Mouse (Mus musculus): ENCODE results near the gene Incenp. TPM values are rescaled to one million over a fixed set of nuclear protein-coding genes. Genes with fewer than 3 reads are reported as not detected.
"Not testable (repeated sequence)": the region's sequence is repeated elsewhere in the genome, so short reads cannot be mapped to it uniquely, and the experiment has no call there.

Incenp gene
- polyA plus RNA-seq, 1 experiment from 2014 or later: 26.2 TPM

GRCm38 (mm10) chr19:9913784-9914183, 14.4 kb upstream of the Incenp start:
- Histone ChIP-seq H3K4me1 (replicated peaks) (no peaks in the 10 kb centered on the region), H3K9ac (no peak overlapping the region), H3K36me3 (no peaks in the 10 kb centered on the region), H3K27ac (replicated peaks) (no peak overlapping the region), H3K4me2 (no peak overlapping the region), H3K9me3 (no peaks in the 10 kb centered on the region), H3K4me3 (no peak overlapping the region), H3K27me3 (no peaks in the 10 kb centered on the region)
- ATAC-seq (ENCODE audit: low read depth): no peak
- WGBS: 87% methylated on average over 5 of the region's 5 CpGs

GRCm38 (mm10) chr19:9911314-9911754, 12.0 kb upstream of the Incenp start:
- Histone ChIP-seq H3K4me1 (replicated peaks) (no peaks in the 10 kb centered on the region), H3K9ac (peak overlapping the region; percentile 45; the same call in 1 of the 2 replicates), H3K27ac (replicated peaks) (no peak overlapping the region), H3K27me3 (no peaks in the 10 kb centered on the region), H3K4me2 (peak overlapping the region; percentile 38), H3K4me3 (no peak overlapping the region), H3K9me3 (no peaks in the 10 kb centered on the region), H3K36me3 (no peaks in the 10 kb centered on the region)
- 16% methylated on average over 6 of the region's 6 CpGs for WGBS
- 0 out of 2 replicates have a peak, but pooled peaks have one; percentile 36 for ATAC-seq (ENCODE audit: low read depth)

GRCm38 (mm10) chr19:9909351-9909750, 10.0 kb upstream of the Incenp start:
- ATAC-seq (ENCODE audit: low read depth): no peak
- no peaks in the 10 kb centered on the region for H3K36me3 ChIP-seq
- H3K4me3 ChIP-seq: no peak overlapping the region
- no peaks in the 10 kb centered on the region for H3K9me3 ChIP-seq
- no peaks in the 10 kb centered on the region for H3K27me3 ChIP-seq
- 88% methylated on average over 5 of the region's 5 CpGs for WGBS
- H3K4me1 ChIP-seq (replicated peaks): no peaks in the 10 kb centered on the region
- no peak overlapping the region for H3K9ac ChIP-seq
- H3K27ac ChIP-seq (replicated peaks): no peak overlapping the region
- no peak overlapping the region for H3K4me2 ChIP-seq

GRCm38 (mm10) chr19:9900696-9901095, 1.3 kb upstream of the Incenp start:
- H3K36me3 ChIP-seq; H3K4me2 ChIP-seq; H3K9me3 ChIP-seq; H3K27me3 ChIP-seq; ATAC-seq (ENCODE audit: low read depth); H3K9ac ChIP-seq; H3K27ac ChIP-seq (replicated peaks): not testable (repeated sequence)
- 0 out of 2 replicates have a peak overlapping the region, but pooled peaks have one; percentile 85 for H3K4me3 ChIP-seq
- 97% methylated on average over 2 of the region's 2 CpGs for WGBS
- H3K4me1 ChIP-seq (replicated peaks): peaks cover 32% of the 10 kb centered on the region

- H3K27me3 ChIP-seq: no peaks in the 10 kb centered on the region
- peaks cover 5% of the 10 kb centered on the region for H3K36me3 ChIP-seq
- peaks cover 32% of the 10 kb centered on the region for H3K4me1 ChIP-seq (replicated peaks)
- peak; percentile 89 for ATAC-seq (ENCODE audit: low read depth)
- H3K27ac ChIP-seq (replicated peaks): peak overlapping the region; percentile 78
- WGBS: 9% methylated on average over 10 of the region's 10 CpGs
- H3K9ac ChIP-seq: peak overlapping the region; percentile 56
- H3K4me2 ChIP-seq: peak overlapping the region; percentile 59
- peak overlapping the region; percentile 85 for H3K4me3 ChIP-seq
- no peaks in the 10 kb centered on the region for H3K9me3 ChIP-seq
Measured at GRCm38 (mm10) chr19:9899780-9900146, 412 bp upstream of the Incenp start.

- H3K9me3 ChIP-seq: no peaks in the 10 kb centered on the region
- H3K4me3 ChIP-seq: peak overlapping the region; percentile 85
- H3K9ac ChIP-seq: peak overlapping the region; percentile 82
- peak overlapping the region; percentile 50; the same call in 1 of the 2 replicates for H3K27ac ChIP-seq (replicated peaks)
- no peaks in the 10 kb centered on the region for H3K27me3 ChIP-seq
- peaks cover 32% of the 10 kb centered on the region for H3K4me1 ChIP-seq (replicated peaks)
- 11% methylated on average over 17 of the region's 17 CpGs for WGBS
- H3K36me3 ChIP-seq: peaks cover 18% of the 10 kb centered on the region
- peak overlapping the region; percentile 95 for H3K4me2 ChIP-seq
- ATAC-seq (ENCODE audit: low read depth): no peak
Measured at GRCm38 (mm10) chr19:9898339-9899066, 848 bp downstream of the Incenp start.

GRCm38 (mm10) chr19:9896067-9896466, 3.3 kb downstream of the Incenp start:
- H3K27ac ChIP-seq (replicated peaks): no peak overlapping the region
- peaks cover 32% of the 10 kb centered on the region for H3K4me1 ChIP-seq (replicated peaks)
- H3K9me3 ChIP-seq: no peaks in the 10 kb centered on the region
- ATAC-seq (ENCODE audit: low read depth): no peak
- no peak overlapping the region for H3K4me3 ChIP-seq
- peaks cover 38% of the 10 kb centered on the region for H3K36me3 ChIP-seq
- no peak overlapping the region for H3K9ac ChIP-seq
- no peaks in the 10 kb centered on the region for H3K27me3 ChIP-seq
- WGBS: 81% methylated on average over 5 of the region's 5 CpGs
- no peak overlapping the region for H3K4me2 ChIP-seq

- no peak overlapping the region for H3K4me2 ChIP-seq
- no peaks in the 10 kb centered on the region for H3K9me3 ChIP-seq
- no peak overlapping the region for H3K9ac ChIP-seq
- H3K36me3 ChIP-seq: peaks cover 66% of the 10 kb centered on the region
- ATAC-seq (ENCODE audit: low read depth): no peak
- no peak overlapping the region for H3K27ac ChIP-seq (replicated peaks)
- no peaks in the 10 kb centered on the region for H3K4me1 ChIP-seq (replicated peaks)
- WGBS: 83% methylated on average over 8 of the region's 8 CpGs
- no peak overlapping the region for H3K4me3 ChIP-seq
- H3K27me3 ChIP-seq: no peaks in the 10 kb centered on the region
Measured at GRCm38 (mm10) chr19:9886771-9887170, 12.6 kb downstream of the Incenp start.

- H3K4me2 ChIP-seq: no peak overlapping the region
- no peak overlapping the region for H3K4me3 ChIP-seq
- no peak for ATAC-seq (ENCODE audit: low read depth)
- no peak overlapping the region for H3K9ac ChIP-seq
- no peaks in the 10 kb centered on the region for H3K27me3 ChIP-seq
- no peaks in the 10 kb centered on the region for H3K9me3 ChIP-seq
- 90% methylated on average over 1 of the region's 1 CpGs for WGBS
- no peak overlapping the region for H3K27ac ChIP-seq (replicated peaks)
- no peaks in the 10 kb centered on the region for H3K4me1 ChIP-seq (replicated peaks)
- peaks cover 68% of the 10 kb centered on the region for H3K36me3 ChIP-seq
Measured at GRCm38 (mm10) chr19:9886348-9886747, 13.0 kb downstream of the Incenp start.

- Histone ChIP-seq H3K4me3 (no peak overlapping the region), H3K27me3 (no peaks in the 10 kb centered on the region), H3K9me3 (no peaks in the 10 kb centered on the region), H3K36me3 (peaks cover 87% of the 10 kb centered on the region), H3K4me1 (replicated peaks) (no peaks in the 10 kb centered on the region), H3K9ac (no peak overlapping the region), H3K4me2 (no peak overlapping the region), H3K27ac (replicated peaks) (no peak overlapping the region)
- WGBS: 96% methylated on average over 20 of the region's 20 CpGs
- ATAC-seq (ENCODE audit: low read depth): no peak
Measured at GRCm38 (mm10) chr19:9878186-9878835, 21.0 kb downstream of the Incenp start.

- no peaks in the 10 kb centered on the region for H3K4me1 ChIP-seq (replicated peaks)
- no peak overlapping the region for H3K4me3 ChIP-seq
- H3K36me3 ChIP-seq: no peaks in the 10 kb centered on the region
- H3K9ac ChIP-seq: no peak overlapping the region
- ATAC-seq (ENCODE audit: low read depth): no peak
- H3K27me3 ChIP-seq: no peaks in the 10 kb centered on the region
- no peak overlapping the region for H3K27ac ChIP-seq (replicated peaks)
- H3K4me2 ChIP-seq: no peak overlapping the region
- H3K9me3 ChIP-seq: no peaks in the 10 kb centered on the region
Measured at GRCm38 (mm10) chr19:9865466-9865865, 33.9 kb downstream of the Incenp start.

- no peak for ATAC-seq (ENCODE audit: low read depth)
- no peaks in the 10 kb centered on the region for H3K9me3 ChIP-seq
Measured at GRCm38 (mm10) chr19:9864856-9865255, 34.5 kb downstream of the Incenp start.

More at GRCm38 (mm10) chr19:9864856-9865255, 34.5 kb downstream of the Incenp start:
- Histone ChIP-seq H3K4me1 (replicated peaks) (no peaks in the 10 kb centered on the region), H3K9ac (no peak overlapping the region), H3K27ac (replicated peaks) (no peak overlapping the region), H3K36me3 (no peaks in the 10 kb centered on the region), H3K4me2 (no peak overlapping the region), H3K4me3 (no peak overlapping the region), H3K27me3 (no peaks in the 10 kb centered on the region)
- 21% methylated on average over 1 of the region's 1 CpGs for WGBS

Data from neural tube, embryonic 13.5 days (tissue).